Mouse (Mus musculus) liver, adult 2 months (tissue): ENCODE data around the gene Cd247. TPM values are rescaled to one million over a fixed set of nuclear protein-coding genes. Genes with fewer than 3 reads are reported as not detected.

ENCODE experiments used
- DNase-seq: peaks from one replicate; pipeline ENCODE4 v3.0.0-alpha.2; 2011; ENCODE audit warnings: low read depth, low spot score; ENCODE audit errors: extremely low read depth
- H3K27ac ChIP-seq: fragments of 200-500 bp; replicated peaks from 2 replicates; pipeline ENCODE4 v1.5.1; 2012; ENCODE audit warnings: low read depth, mild to moderate bottlenecking, control low read depth, inconsistent platforms, low read length; ENCODE audit not compliant: insufficient read depth
- H3K27me3 ChIP-seq: fragments of 200-500 bp; 2 replicates; pipeline ENCODE4 v1.6.1; 2012; ENCODE audit warnings: mild to moderate bottlenecking, moderate library complexity, low read length, inconsistent platforms; ENCODE audit not compliant: control insufficient read depth, insufficient read depth
- H3K36me3 ChIP-seq: fragments of 200-500 bp; 2 replicates; pipeline ENCODE4 v1.6.1; 2012; ENCODE audit warnings: low read length, inconsistent platforms; ENCODE audit not compliant: control insufficient read depth, insufficient read depth
- H3K4me1 ChIP-seq: fragments of 200-500 bp; 2 replicates; pipeline ENCODE4 v1.6.1; 2011; ENCODE audit warnings: low read length; ENCODE audit not compliant: control insufficient read depth, insufficient read depth
- H3K4me3 ChIP-seq: fragments of 200-500 bp; 2 replicates; pipeline ENCODE4 v1.5.1; 2011; ENCODE audit warnings: low read depth, mild to moderate bottlenecking, control low read depth, low read length, moderate library complexity; ENCODE audit not compliant: insufficient read depth
- H3K79me2 ChIP-seq: fragments of 200-500 bp; 2 replicates; pipeline ENCODE4 v1.6.1; 2012; ENCODE audit warnings: inconsistent platforms, mild to moderate bottlenecking, low read length, moderate library complexity; ENCODE audit not compliant: control insufficient read depth, insufficient read depth
- H3K9ac ChIP-seq: fragments of 200-500 bp; 2 replicates; pipeline ENCODE4 v1.6.1; 2012; ENCODE audit warnings: low read depth, mild to moderate bottlenecking, control low read depth, inconsistent platforms, low read length
- CTCF ChIP-seq: fragments of 200-500 bp; IDR thresholded peaks from 2 replicates; pipeline ENCODE4 v1.5.1; 2011; ENCODE audit warnings: low read depth, low read length, control low read depth
- POLR2A ChIP-seq: fragments of 200-500 bp; IDR thresholded peaks from 2 replicates; pipeline ENCODE4 v1.6.1; 2011; ENCODE audit warnings: low read length, control low read depth; ENCODE audit not compliant: insufficient read depth; ENCODE audit errors: extremely low read depth
- WGBS: fragments of 180-500 bp; shearing (Covaris S2); methylation state at CpG from one replicate; pipeline ENCODE4 v1.1.7; 2018; 5-methylcytosine and 5-hydroxymethylcytosine counted together
- polyA plus RNA-seq: library from polyadenylated mRNA; depleted of rRNA; stranded (reverse); fragments of >200 nt; gene quantifications from 2 replicates; pipeline ENCODE4 v1.2.3, GENCODE M21; 2012
- total RNA-seq: library from RNA; depleted of rRNA; stranded (reverse); fragments of >200 nt; gene quantifications from 2 replicates; pipeline ENCODE4 v1.2.3, GENCODE M21; 2014

Gene Cd247
- total and polyA plus RNA-seq, 2 experiments, result 0.55 to 0.64 TPM

- no peak overlapping the region for H3K27ac ChIP-seq
- peaks cover 6% of the 10 kb centered on the region; the same call in 1 of the 2 replicates for H3K27me3 ChIP-seq
- no peaks in the 10 kb centered on the region for H3K79me2 ChIP-seq
- DNase-seq, result no peak
- WGBS, result 93% methylated on average over 8 of the region's 8 CpGs
- no peak overlapping the region for H3K4me3 ChIP-seq
- H3K36me3 ChIP-seq, result no peaks in the 10 kb centered on the region
- peaks cover 9% of the 10 kb centered on the region for H3K4me1 ChIP-seq
- no peak for TF ChIP-seq CTCF
- TF ChIP-seq POLR2A, result no peak
- H3K9ac ChIP-seq, result no peak overlapping the region
Measured at GRCm38 (mm10) chr1:165848417-165848816, 59.9 kb downstream of the Cd247 start.

- Histone ChIP-seq H3K4me3 (no peak overlapping the region), H3K27ac (0 out of 2 replicates have a peak overlapping the region, but pooled peaks have one; percentile 7), H3K4me1 (peaks cover 9% of the 10 kb centered on the region), H3K27me3 (peaks cover 6% of the 10 kb centered on the region; the same call in 1 of the 2 replicates), H3K36me3 (no peaks in the 10 kb centered on the region), H3K79me2 (no peaks in the 10 kb centered on the region), H3K9ac (no peak overlapping the region)
- 51% methylated on average over 4 of the region's 4 CpGs for WGBS
- DNase-seq, result no peak
- TF ChIP-seq POLR2A, result no peak
- TF ChIP-seq CTCF, result no peak
Measured at GRCm38 (mm10) chr1:165848881-165849280, 60.4 kb downstream of the Cd247 start.

- TF ChIP-seq CTCF, result no peak
- TF ChIP-seq POLR2A, result no peak
- Histone ChIP-seq H3K27ac (0 out of 2 replicates have a peak overlapping the region, but pooled peaks have one; percentile 7), H3K36me3 (no peaks in the 10 kb centered on the region), H3K9ac (no peak overlapping the region), H3K4me3 (no peak overlapping the region), H3K79me2 (no peaks in the 10 kb centered on the region), H3K4me1 (peaks cover 9% of the 10 kb centered on the region), H3K27me3 (peaks cover 6% of the 10 kb centered on the region; the same call in 1 of the 2 replicates)
- DNase-seq, result peak; percentile 75
- 36% methylated on average over 17 of the region's 17 CpGs for WGBS
Measured at GRCm38 (mm10) chr1:165849458-165850445, 61.3 kb downstream of the Cd247 start.

- TF ChIP-seq POLR2A (no peak), CTCF (no peak)
- no peak overlapping the region for H3K9ac ChIP-seq
- 84% methylated on average over 5 of the region's 5 CpGs for WGBS
- H3K27ac ChIP-seq, result no peak overlapping the region
- no peaks in the 10 kb centered on the region for H3K36me3 ChIP-seq
- no peak overlapping the region for H3K4me3 ChIP-seq
- peaks cover 9% of the 10 kb centered on the region for H3K4me1 ChIP-seq
- DNase-seq, result no peak
- no peaks in the 10 kb centered on the region for H3K27me3 ChIP-seq
- no peaks in the 10 kb centered on the region for H3K79me2 ChIP-seq
Measured at GRCm38 (mm10) chr1:165852131-165852530, 63.6 kb downstream of the Cd247 start.

GRCm38 (mm10) chr1:165853131-165853721, 64.7 kb downstream of the Cd247 start:
- H3K4me1 ChIP-seq, result peaks cover 9% of the 10 kb centered on the region
- TF ChIP-seq POLR2A (no peak), CTCF (no peak)
- H3K79me2 ChIP-seq, result no peaks in the 10 kb centered on the region
- H3K36me3 ChIP-seq, result no peaks in the 10 kb centered on the region
- H3K4me3 ChIP-seq, result no peak overlapping the region
- DNase-seq, result no peak
- WGBS, result 83% methylated on average over 4 of the region's 4 CpGs
- H3K9ac ChIP-seq, result no peak overlapping the region
- H3K27me3 ChIP-seq, result no peaks in the 10 kb centered on the region
- H3K27ac ChIP-seq, result no peak overlapping the region
